Mouse (Mus musculus) heart, postnatal 14 days (tissue): ENCODE results near the gene Cep63. TPM values are rescaled to one million over a fixed set of nuclear protein-coding genes. Genes with fewer than 3 reads are reported as not detected.

ENCODE experiments used
- total RNA-seq, 2 experiments: library from RNA; stranded (reverse); gene quantifications; 2 replicates each; pipeline ENCODE4 v1.2.3; 2021

Gene Cep63
- total RNA-seq, 2 experiments from 2014 or later, result 32.2 to 33.5 TPM

Other genes with a start within 250 kb of the Cep63 start
- gene Ky, start 120.8 kb downstream of the Cep63 start, total RNA-seq, result 10 to 100 TPM; 29.2 to 32.2 TPM
- 100 to 1,000 TPM; 282 to 299 TPM for gene Anapc13, start 238 bp downstream of the Cep63 start, total RNA-seq
- gene Amotl2, start 90.1 kb upstream of the Cep63 start, total RNA-seq, result 10 to 100 TPM; 61.6 to 64.6 TPM
- gene Ryk, start 208.4 kb upstream of the Cep63 start, total RNA-seq, result 10 to 100 TPM; 40.2 to 42.6 TPM